ENCODE assay signal across 8 mouse cellular contexts in genomic region chr5:4104341-4105040, GRCm38 (mm10). TPM values are rescaled to one million over a fixed set of nuclear protein-coding genes. Genes with fewer than 3 reads are reported as not detected.
DNase-seq lines count a peak whose midpoint lies in the region; ATAC-seq and TF ChIP-seq lines count a peak whose summit lies in the region.

Cyp51 (minus strand) TSS chr5:4104746.

- peak; percentile 97 for ATAC-seq in forebrain, embryonic 16.5 days
- peak; percentile 98 for ATAC-seq in lung, embryonic 14.5 days (ENCODE audit: insufficient read depth)

- H3K9ac ChIP-seq in ES-E14 (ENCODE audit: insufficient read depth, low read depth, low read length, poor library complexity, severe bottlenecking) = peak within 1 kb of the TSS; percentile 83
- peak within 1 kb of the TSS; percentile 74 for H3K9ac ChIP-seq in forebrain, embryonic 16.5 days (replicated peaks; ENCODE audit: low read depth, low read length)
- peak within 1 kb of the TSS; percentile 76 for H3K9ac ChIP-seq in lung, embryonic 14.5 days

- in situ Hi-C loops in ES-E14 (cut with MboI; ENCODE audit: low sequenced_read_pairs in 2 of 2, unreplicated experiment in 2 of 2) = no loop called here

- peak; percentile 79 for DNase-seq in ES-E14 (ENCODE audit: low read depth, low spot score)
- peak; percentile 95 for DNase-seq in cerebellum, adult 11-12 months
- DNase-seq in heart, postnatal 36 days = peak; percentile 85 to 87
- DNase-seq in layer of hippocampus, adult 2 months (ENCODE audit: low spot score in 2 of 2) = peak; percentile 90 to 92
- DNase-seq in lung, embryonic 14.5 days = peak; percentile 95
- DNase-seq in thymus, adult 2 months = peak; percentile 84

- H3K4me1 ChIP-seq in ES-E14 (ENCODE audit: control insufficient read depth in 2 of 2, insufficient read depth in 2 of 2, low read length in 2 of 2, poor library complexity in 1 of 2) = peaks cover 2 to 3% of the 10 kb centered on the region in 2 experiments; a peak in 2 of 4 replicates
- peaks cover 17% of the 10 kb centered on the region for H3K4me1 ChIP-seq in forebrain, embryonic 16.5 days (replicated peaks; ENCODE audit: control insufficient read depth, insufficient read depth, low read length)
- peaks cover 5% of the 10 kb centered on the region; the same call in 1 of the 2 replicates for H3K4me1 ChIP-seq in lung, embryonic 14.5 days (ENCODE audit: insufficient read depth)
- 0 out of 2 replicates have a peak, but pooled peaks cover under 1% of the 10 kb centered on the region for H3K4me1 ChIP-seq in olfactory bulb, adult 2 months (ENCODE audit: control insufficient read depth, insufficient read depth, low read length)
- peaks cover 4% of the 10 kb centered on the region for H3K4me1 ChIP-seq in thymus, adult 2 months (replicated peaks; ENCODE audit: control insufficient read depth, insufficient read depth, low read length)

- no peaks in the 10 kb centered on the region for H3K27me3 ChIP-seq in forebrain, embryonic 16.5 days (replicated peaks; ENCODE audit: control insufficient read depth, insufficient read depth, low read length)
- H3K27me3 ChIP-seq in lung, embryonic 14.5 days (ENCODE audit: insufficient read depth, low read length) = no peaks in the 10 kb centered on the region
- no peaks in the 10 kb centered on the region for H3K27me3 ChIP-seq in thymus, adult 2 months (ENCODE audit: control insufficient read depth, insufficient read depth, low read length)

- no peaks in the 10 kb centered on the region for H3K9me3 ChIP-seq in ES-E14 (ENCODE audit: control insufficient read depth, insufficient read depth, low read depth, low read length)
- H3K9me3 ChIP-seq in forebrain, embryonic 16.5 days (ENCODE audit: control insufficient read depth, low read length) = no peaks in the 10 kb centered on the region
- H3K9me3 ChIP-seq in lung, embryonic 14.5 days (ENCODE audit: low read depth, low read length) = no peaks in the 10 kb centered on the region

- peak within 1 kb of the TSS; percentile 71 for H3K4me2 ChIP-seq in forebrain, embryonic 16.5 days (ENCODE audit: low read length)
- H3K4me2 ChIP-seq in lung, embryonic 14.5 days = peak within 1 kb of the TSS; percentile 74

- under 1% methylated on average over 59 of the region's 59 CpGs for WGBS in forebrain, embryonic 16.5 days
- under 1% methylated on average over 59 of the region's 59 CpGs for WGBS in lung, embryonic 14.5 days
- under 1% methylated on average over 59 of the region's 59 CpGs for WGBS in olfactory bulb, adult 2 months
- WGBS in thymus, adult 2 months = under 1% methylated on average over 59 of the region's 59 CpGs

- intact Hi-C loops in heart, postnatal 36 days (cut with DNase I) = loop anchor here (2.0 to 5.0 kb wide), 2 partner anchors 88 to 212 kb away; partner anchors contain the start of genes Mterf1a and Mterf1b

- peak within 1 kb of the TSS; percentile 86 for H3K27ac ChIP-seq in ES-E14 (ENCODE audit: insufficient read depth, low read depth, low read length, poor library complexity, severe bottlenecking)
- peak within 1 kb of the TSS; percentile 99 for H3K27ac ChIP-seq in forebrain, embryonic 16.5 days (ENCODE audit: low read length)
- peak within 1 kb of the TSS; percentile 100 for H3K27ac ChIP-seq in layer of hippocampus, adult 2 months
- H3K27ac ChIP-seq in lung, embryonic 14.5 days (ENCODE audit: low read depth) = peak within 1 kb of the TSS; percentile 93
- H3K27ac ChIP-seq in olfactory bulb, adult 2 months (ENCODE audit: insufficient read depth, low read depth, low read length) = peak within 1 kb of the TSS; percentile 100
- H3K27ac ChIP-seq in thymus, adult 2 months (ENCODE audit: control insufficient read depth, insufficient read depth, low read length) = no peak within 1 kb of the TSS

- TF ChIP-seq CTCF in layer of hippocampus, adult 2 months (conservative IDR thresholded peaks at IDR 0.05) = no peak
- no peak for TF ChIP-seq CTCF in lung, embryonic 14.5 days (IDR thresholded peaks at IDR 0.05; ENCODE audit: low read depth)
- no peak for TF ChIP-seq CTCF in olfactory bulb, adult 2 months (IDR thresholded peaks at IDR 0.05; ENCODE audit: insufficient read depth, low read depth, low read length)
- no peak for TF ChIP-seq CTCF in thymus, adult 2 months (IDR thresholded peaks at IDR 0.05; ENCODE audit: borderline replicate concordance, control insufficient read depth, extremely low read depth, insufficient read depth, low read length, poor library complexity)

- H3K36me3 ChIP-seq in ES-E14 (ENCODE audit: control insufficient read depth, insufficient read depth, low read length, poor library complexity, severe bottlenecking) = peaks cover 11% of the 10 kb centered on the region
- H3K36me3 ChIP-seq in forebrain, embryonic 16.5 days (ENCODE audit: control insufficient read depth, insufficient read depth) = peaks cover 14% of the 10 kb centered on the region
- H3K36me3 ChIP-seq in lung, embryonic 14.5 days (ENCODE audit: insufficient read depth) = peaks cover 28% of the 10 kb centered on the region
- H3K36me3 ChIP-seq in thymus, adult 2 months (ENCODE audit: control insufficient read depth, insufficient read depth, low read length) = no peaks in the 10 kb centered on the region

- peak; percentile 60 for TF ChIP-seq POLR2A in olfactory bulb, adult 2 months (IDR thresholded peaks at IDR 0.05; ENCODE audit: insufficient read depth, low read depth, low read length)
- TF ChIP-seq POLR2A in thymus, adult 2 months (IDR thresholded peaks at IDR 0.05; ENCODE audit: control insufficient read depth, extremely low read depth, insufficient read depth, low read length, poor library complexity) = no peak

- peak within 1 kb of the TSS; percentile 90 to 94 for H3K4me3 ChIP-seq in ES-E14 (ENCODE audit: insufficient read depth in 1 of 2, low read depth in 1 of 2, low read length in 2 of 2, poor library complexity in 1 of 2, severe bottlenecking in 1 of 2)
- H3K4me3 ChIP-seq in forebrain, embryonic 16.5 days (replicated peaks; ENCODE audit: low read length) = peak within 1 kb of the TSS; percentile 100
- H3K4me3 ChIP-seq in layer of hippocampus, adult 2 months = peak within 1 kb of the TSS; percentile 97
- peak within 1 kb of the TSS; percentile 90 for H3K4me3 ChIP-seq in lung, embryonic 14.5 days (ENCODE audit: low read depth, low read length)
- peak within 1 kb of the TSS; percentile 73 for H3K4me3 ChIP-seq in olfactory bulb, adult 2 months (ENCODE audit: insufficient read depth, low read depth, low read length)
- peak within 1 kb of the TSS; percentile 72 for H3K4me3 ChIP-seq in thymus, adult 2 months (ENCODE audit: control insufficient read depth, insufficient read depth, low read length)

TF ChIP-seq in ES-E14, 5 proteins besides CTCF, POLR2A, EP300 and RAD21:
- TF ChIP-seq CHD2 (IDR thresholded peaks at IDR 0.05; ENCODE audit: low read depth, low read length) = no peak
- no peak for TF ChIP-seq MAFK (IDR thresholded peaks at IDR 0.05; ENCODE audit: insufficient read depth, low read depth, low read length)
- peak; percentile 76; the same call in 1 of the 2 replicates for TF ChIP-seq ZNF384 (IDR thresholded peaks at IDR 0.05; ENCODE audit: low read depth, low read length)
- TF ChIP-seq ZC3H11A (IDR thresholded peaks at IDR 0.05; ENCODE audit: borderline replicate concordance, low read depth, low read length) = no peak
- TF ChIP-seq HCFC1 (IDR thresholded peaks at IDR 0.05; ENCODE audit: borderline replicate concordance, insufficient read depth, low read length) = 0 out of 2 replicates have a peak, but pooled peaks have one; percentile 15
TF ChIP-seq in ES-E14: peak in this region for 2.

RNA-seq across cellular contexts. Expression of gene Cyp51, which starts in this region (rescaled TPM):
- total RNA-seq in ES-E14 (2012; rRNA removed) = 70.0 and 97.2 TPM in 2 replicates
- polyA plus RNA-seq in forebrain, embryonic 16.5 days (2015; fragmentation: Nextera tagmentation; extraction: Ambion mirVana) = 145 and 152 TPM in 2 replicates
- total RNA-seq in heart, postnatal 36 days (2021) = 1 to 10 TPM; 5.3 to 7.4 TPM
- 10 to 100 TPM; 38.2 to 42.1 TPM for total RNA-seq in layer of hippocampus, adult 2 months (2021)
- 65.5 and 69.3 TPM in 2 replicates for polyA plus RNA-seq in lung, embryonic 14.5 days (2014; fragmentation: Nextera tagmentation; extraction: Ambion mirVana)
- not detected in 2 replicates for polyA plus RNA-seq in olfactory bulb, adult 2 months (2012; ENCODE audit: insufficient read depth, insufficient read length, low replicate concordance, missing spikeins)
- polyA plus RNA-seq in thymus, adult 2 months (2012; rRNA removed) = 20.8 and 22.6 TPM in 2 replicates

Comparison
In these comparisons a context has a peak if more than half of its experiments do, and no peak if none do; other contexts are left out.
1. RNA of gene Cyp51 (polyA plus RNA-seq): 145 to 152 TPM in forebrain, embryonic 16.5 days, 65.5 to 69.3 TPM in lung, embryonic 14.5 days and 20.8 to 22.6 TPM in thymus, adult 2 months; not detected in olfactory bulb, adult 2 months; every median in the first group is over 10 times any median in the second.
2. Peak in every context shown above with its lines, with median percentiles within 50 percentile points of each other: DNase-seq, H3K4me3 ChIP-seq and H3K9ac ChIP-seq.